Mouse (Mus musculus) heart, embryonic 15.5 days (tissue): ENCODE results near the gene Camkk1. TPM values are rescaled to one million over a fixed set of nuclear protein-coding genes. Genes with fewer than 3 reads are reported as not detected.
A peak's percentile ranks its signal among the peaks of the same experiment; 100 is the strongest.

Experiments
- ATAC-seq: fragments of 200-750 bp; cut with Nextera tagmentation; replicated peaks from 2 replicates; pipeline ENCODE4 v1.8.0; 2017; ENCODE audit warnings: low read depth, moderate TSS enrichment; ENCODE audit not compliant: insufficient number of reproducible peaks, insufficient read depth, low FRiP score
- H3K27ac ChIP-seq: fragments of 300-500 bp; sonication (generic); 2 replicates; pipeline ENCODE4 v1.5.1; 2015; ENCODE audit warnings: mild to moderate bottlenecking, inconsistent platforms
- H3K27me3 ChIP-seq: fragments of 300-500 bp; sonication (generic); 2 replicates; pipeline ENCODE4 v1.6.1; 2015; ENCODE audit warnings: inconsistent platforms
- H3K36me3 ChIP-seq: fragments of 300-500 bp; sonication (generic); 2 replicates; pipeline ENCODE4 v1.6.1; 2015; ENCODE audit warnings: mild to moderate bottlenecking, inconsistent platforms
- H3K4me1 ChIP-seq: fragments of 300-500 bp; sonication (generic); replicated peaks from 2 replicates; pipeline ENCODE4 v1.6.1; 2015; ENCODE audit warnings: inconsistent platforms
- H3K4me2 ChIP-seq: fragments of 300-500 bp; sonication (generic); 2 replicates; pipeline ENCODE4 v1.6.1; 2015; ENCODE audit warnings: inconsistent platforms, mild to moderate bottlenecking, moderate library complexity
- H3K4me3 ChIP-seq: fragments of 300-500 bp; sonication (generic); 2 replicates; pipeline ENCODE4 v1.5.1; 2015; ENCODE audit warnings: mild to moderate bottlenecking, inconsistent platforms
- H3K9ac ChIP-seq: fragments of 300-500 bp; sonication (generic); 2 replicates; pipeline ENCODE4 v1.6.1; 2015; ENCODE audit warnings: mild to moderate bottlenecking, inconsistent platforms
- H3K9me3 ChIP-seq: fragments of 300-500 bp; sonication (generic); replicated peaks from 2 replicates; pipeline ENCODE4 v1.6.1; 2016; ENCODE audit warnings: inconsistent platforms
- WGBS: fragments of 180-500 bp; shearing (Covaris S2); methylation state at CpG from one replicate; pipeline ENCODE4 v1.1.7; 2015; ENCODE audit warnings: mixed read lengths; 5-methylcytosine and 5-hydroxymethylcytosine counted together
- polyA plus RNA-seq: library from polyadenylated mRNA; unstranded; fragments of >200 nt; fragmentation: Nextera tagmentation; extraction: Ambion mirVana; gene quantifications from 2 replicates; pipeline ENCODE4 v1.2.1, GENCODE M21; 2015

Gene Camkk1
- polyA plus RNA-seq, 1 experiment from 2014 or later, result 2.7 TPM

GRCm38 (mm10) chr11:73036077-73036476 lies 17.3 kb downstream of the Camkk1 start:
- H3K4me1 ChIP-seq, result peaks cover 21% of the 10 kb centered on the region
- H3K4me2 ChIP-seq, result no peak overlapping the region
- H3K4me3 ChIP-seq, result no peak overlapping the region
- H3K36me3 ChIP-seq, result no peaks in the 10 kb centered on the region
- no peak overlapping the region for H3K9ac ChIP-seq
- H3K9me3 ChIP-seq, result no peaks in the 10 kb centered on the region
- no peak for ATAC-seq
- whole genome bisulfite sequencing, result 55% methylated on average over 7 of the region's 7 CpGs
- H3K27me3 ChIP-seq, result 0 out of 2 replicates have a peak, but pooled peaks cover 2% of the 10 kb centered on the region
- no peak overlapping the region for H3K27ac ChIP-seq

- Histone ChIP-seq H3K27ac (no peak overlapping the region), H3K9me3 (no peaks in the 10 kb centered on the region), H3K27me3 (0 out of 2 replicates have a peak, but pooled peaks cover 2% of the 10 kb centered on the region), H3K4me3 (no peak overlapping the region), H3K4me1 (peaks cover 15% of the 10 kb centered on the region), H3K36me3 (no peaks in the 10 kb centered on the region), H3K4me2 (no peak overlapping the region), H3K9ac (no peak overlapping the region)
- WGBS, result 53% methylated on average over 6 of the region's 6 CpGs
- ATAC-seq, result 0 out of 2 replicates have a peak, but pooled peaks have one; percentile 28
Observed at GRCm38 (mm10) chr11:73036889-73037288, 18.1 kb downstream of the Camkk1 start.

GRCm38 (mm10) chr11:73037691-73038090 lies 18.9 kb downstream of the Camkk1 start:
- no peaks in the 10 kb centered on the region for H3K36me3 ChIP-seq
- WGBS, result 86% methylated on average over 3 of the region's 3 CpGs
- H3K9me3 ChIP-seq, result no peaks in the 10 kb centered on the region
- H3K4me2 ChIP-seq, result no peak overlapping the region
- H3K4me3 ChIP-seq, result no peak overlapping the region
- H3K9ac ChIP-seq, result no peak overlapping the region
- H3K27me3 ChIP-seq, result 0 out of 2 replicates have a peak, but pooled peaks cover 2% of the 10 kb centered on the region
- peaks cover 15% of the 10 kb centered on the region for H3K4me1 ChIP-seq
- H3K27ac ChIP-seq, result no peak overlapping the region
- no peak for ATAC-seq

GRCm38 (mm10) chr11:73039102-73039799 lies 20.4 kb downstream of the Camkk1 start:
- no peak for ATAC-seq
- no peak overlapping the region for H3K9ac ChIP-seq
- 56% methylated on average over 9 of the region's 9 CpGs for WGBS
- no peak overlapping the region for H3K4me3 ChIP-seq
- H3K27me3 ChIP-seq, result no peaks in the 10 kb centered on the region
- peaks cover 15% of the 10 kb centered on the region for H3K4me1 ChIP-seq
- H3K4me2 ChIP-seq, result no peak overlapping the region
- H3K9me3 ChIP-seq, result no peaks in the 10 kb centered on the region
- no peak overlapping the region for H3K27ac ChIP-seq
- no peaks in the 10 kb centered on the region for H3K36me3 ChIP-seq

GRCm38 (mm10) chr11:73044229-73044755 lies 25.5 kb downstream of the Camkk1 start:
- Histone ChIP-seq H3K9ac (no peak overlapping the region), H3K9me3 (no peaks in the 10 kb centered on the region), H3K4me2 (no peak overlapping the region), H3K36me3 (no peaks in the 10 kb centered on the region), H3K4me1 (peaks cover 13% of the 10 kb centered on the region), H3K4me3 (no peak overlapping the region), H3K27ac (no peak overlapping the region), H3K27me3 (no peaks in the 10 kb centered on the region)
- no peak for ATAC-seq
- 51% methylated on average over 6 of the region's 6 CpGs for WGBS

GRCm38 (mm10) chr11:73044789-73045188 lies 26.0 kb downstream of the Camkk1 start:
- Histone ChIP-seq H3K27ac (no peak overlapping the region), H3K4me1 (peaks cover 16% of the 10 kb centered on the region), H3K27me3 (no peaks in the 10 kb centered on the region), H3K4me2 (no peak overlapping the region), H3K4me3 (no peak overlapping the region), H3K9me3 (no peaks in the 10 kb centered on the region), H3K36me3 (peaks cover 1% of the 10 kb centered on the region; the same call in 1 of the 2 replicates), H3K9ac (no peak overlapping the region)
- ATAC-seq, result no peak
- WGBS, result 73% methylated on average over 4 of the region's 4 CpGs

- no peaks in the 10 kb centered on the region for H3K27me3 ChIP-seq
- 1% methylated on average over 39 of the region's 39 CpGs for WGBS
- peak; percentile 95 for ATAC-seq
Observed at GRCm38 (mm10) chr11:73047542-73047996, 28.8 kb downstream of the Camkk1 start, which contains the start of gene Ncbp3. Gene Ncbp3 (plus strand): TSS chr11:73047783.

GRCm38 (mm10) chr11:73048030-73048876 lies 29.4 kb downstream of the Camkk1 start:
- Histone ChIP-seq H3K4me2 (peak overlapping the region; percentile 71), H3K27me3 (no peaks in the 10 kb centered on the region), H3K9ac (peak overlapping the region; percentile 97), H3K36me3 (peaks cover 25% of the 10 kb centered on the region), H3K4me1 (peaks cover 19% of the 10 kb centered on the region), H3K27ac (peak overlapping the region; percentile 96), H3K9me3 (no peaks in the 10 kb centered on the region), H3K4me3 (peak overlapping the region; percentile 91)
- 1% methylated on average over 53 of the region's 55 CpGs for WGBS
- peak; percentile 53 for ATAC-seq

More at GRCm38 (mm10) chr11:73047542-73047996, 28.8 kb downstream of the Camkk1 start, which contains the start of gene Ncbp3:
- Histone ChIP-seq H3K4me1 (peaks cover 19% of the 10 kb centered on the region), H3K4me2 (peak within 1 kb of the TSS; percentile 71), H3K9me3 (no peaks in the 10 kb centered on the region), H3K4me3 (peak within 1 kb of the TSS; percentile 91), H3K27ac (peak within 1 kb of the TSS; percentile 96), H3K36me3 (peaks cover 19% of the 10 kb centered on the region), H3K9ac (peak within 1 kb of the TSS; percentile 97)

- Histone ChIP-seq H3K27me3 (no peaks in the 10 kb centered on the region), H3K4me2 (peak overlapping the region; percentile 71), H3K27ac (peak overlapping the region; percentile 49), H3K9me3 (no peaks in the 10 kb centered on the region), H3K4me1 (peaks cover 19% of the 10 kb centered on the region), H3K9ac (0 out of 2 replicates have a peak overlapping the region, but pooled peaks have one; percentile 97), H3K36me3 (peaks cover 35% of the 10 kb centered on the region), H3K4me3 (peak overlapping the region; percentile 91)
- ATAC-seq, result no peak
- WGBS, result 4% methylated on average over 4 of the region's 4 CpGs
Observed at GRCm38 (mm10) chr11:73049335-73049734, 30.5 kb downstream of the Camkk1 start.

- no peaks in the 10 kb centered on the region for H3K27me3 ChIP-seq
- peaks cover 15% of the 10 kb centered on the region for H3K4me1 ChIP-seq
- ATAC-seq, result no peak
- 71% methylated on average over 1 of the region's 1 CpGs for WGBS
- no peaks in the 10 kb centered on the region for H3K9me3 ChIP-seq
- peaks cover 64% of the 10 kb centered on the region for H3K36me3 ChIP-seq
- H3K27ac ChIP-seq, result no peak overlapping the region
- H3K9ac ChIP-seq, result no peak overlapping the region
- H3K4me2 ChIP-seq, result no peak overlapping the region
- no peak overlapping the region for H3K4me3 ChIP-seq
Observed at GRCm38 (mm10) chr11:73052795-73053194, 34.0 kb downstream of the Camkk1 start.

GRCm38 (mm10) chr11:73057701-73058100 lies 38.9 kb downstream of the Camkk1 start:
- Histone ChIP-seq H3K9me3 (no peaks in the 10 kb centered on the region), H3K27ac (no peak overlapping the region), H3K4me3 (no peak overlapping the region), H3K4me2 (no peak overlapping the region), H3K9ac (no peak overlapping the region), H3K4me1 (peaks cover 7% of the 10 kb centered on the region), H3K27me3 (no peaks in the 10 kb centered on the region), H3K36me3 (peaks cover 53% of the 10 kb centered on the region)
- ATAC-seq, result no peak
- WGBS, result 45% methylated on average over 5 of the region's 5 CpGs
